Mouse (Mus musculus): ENCODE measurements around the gene Gale.

- TF ChIP-seq CTCF (IDR thresholded peaks at IDR 0.05; ENCODE audit: low read depth) = no peak
- TF ChIP-seq EP300 (IDR thresholded peaks at IDR 0.05; ENCODE audit: low read depth) = no peak
These were observed 35.2 kb upstream of the Gale start for GRCm38 (mm10) chr4:135928376-135928775.
